Mouse (Mus musculus): ENCODE results near the gene Ctss. TPM values are rescaled to one million over a fixed set of nuclear protein-coding genes. Genes with fewer than 3 reads are reported as not detected.
A peak's percentile ranks its signal among the peaks of the same experiment; 100 is the strongest.

The Ctss gene
- total RNA-seq (2021), result 10 to 100 TPM; 18.5 to 19.0 TPM

GRCm38 (mm10) chr3:95526622-95527211 lies at the start of gene Ctss:
Gene Ctss (plus strand): TSS chr3:95526786.
- no peak for DNase-seq (ENCODE audit: extremely low spot score in 1 of 2, low spot score in 2 of 2)
- intact Hi-C loops (cut with DNase I), result loop anchor here (5.0 kb wide), 1 partner anchor 36 kb away; no protein-coding TSS in a partner anchor

GRCm38 (mm10) chr3:95478966-95479365 lies 47.6 kb upstream of the Ctss start:
- no peak for DNase-seq (ENCODE audit: extremely low spot score in 1 of 2, low spot score in 2 of 2)
- intact Hi-C loops (cut with DNase I), result no loop called here

GRCm38 (mm10) chr3:95486421-95486820 lies 40.2 kb upstream of the Ctss start:
- no peak for DNase-seq (ENCODE audit: extremely low spot score in 1 of 2, low spot score in 2 of 2)
- intact Hi-C loops (cut with DNase I), result loop anchor here (10.0 kb wide), 2 partner anchors 142 to 348 kb away; no protein-coding TSS in a partner anchor

- intact Hi-C loops (cut with DNase I), result loop anchor here (10.0 kb wide), 2 partner anchors 144 to 346 kb away; no protein-coding TSS in a partner anchor
- no peak for DNase-seq (ENCODE audit: extremely low spot score in 1 of 2, low spot score in 2 of 2)
These were observed 37.9 kb upstream of the Ctss start for GRCm38 (mm10) chr3:95488679-95489078.

GRCm38 (mm10) chr3:95490238-95490637 lies 36.3 kb upstream of the Ctss start:
- intact Hi-C loops (cut with DNase I), result no loop called here
- no peak for DNase-seq (ENCODE audit: extremely low spot score in 1 of 2, low spot score in 2 of 2)

GRCm38 (mm10) chr3:95494342-95494741 lies 32.2 kb upstream of the Ctss start:
- DNase-seq (ENCODE audit: extremely low spot score in 1 of 2, low spot score in 2 of 2), result peak in 1 of 2 experiments; percentile 72
- intact Hi-C loops (cut with DNase I), result no loop called here

- DNase-seq (ENCODE audit: extremely low spot score in 1 of 2, low spot score in 2 of 2), result no peak
- intact Hi-C loops (cut with DNase I), result no loop called here
These were observed 28.4 kb upstream of the Ctss start for GRCm38 (mm10) chr3:95498229-95498628.

- intact Hi-C loops (cut with DNase I), result no loop called here
- no peak for DNase-seq (ENCODE audit: extremely low spot score in 1 of 2, low spot score in 2 of 2)
These were observed 27.6 kb upstream of the Ctss start, which contains the start of gene Ctsk for GRCm38 (mm10) chr3:95499024-95499423. Gene Ctsk (plus strand): TSS chr3:95499256.

- intact Hi-C loops (cut with DNase I), result no loop called here
- DNase-seq (ENCODE audit: extremely low spot score in 1 of 2, low spot score in 2 of 2), result no peak
These were observed 27.0 kb upstream of the Ctss start for GRCm38 (mm10) chr3:95499496-95500140.

- intact Hi-C loops (cut with DNase I), result no loop called here
- no peak for DNase-seq (ENCODE audit: extremely low spot score in 1 of 2, low spot score in 2 of 2)
These were observed 24.3 kb upstream of the Ctss start for GRCm38 (mm10) chr3:95502312-95502711.

- intact Hi-C loops (cut with DNase I), result no loop called here
These were observed 17.2 kb upstream of the Ctss start for GRCm38 (mm10) chr3:95509348-95509747.

GRCm38 (mm10) chr3:95511611-95512180 lies 14.9 kb upstream of the Ctss start:
- DNase-seq (ENCODE audit: extremely low spot score in 1 of 2, low spot score in 2 of 2), result no peak
- intact Hi-C loops (cut with DNase I), result loop anchor here (10.0 kb wide), 2 partner anchors 113 to 243 kb away; partner anchors contain the start of gene Ensa

More at GRCm38 (mm10) chr3:95509348-95509747, 17.2 kb upstream of the Ctss start:
- DNase-seq (ENCODE audit: extremely low spot score in 1 of 2, low spot score in 2 of 2), result no peak

GRCm38 (mm10) chr3:95516614-95517041 lies 10.0 kb upstream of the Ctss start:
- no peak for DNase-seq (ENCODE audit: extremely low spot score in 1 of 2, low spot score in 2 of 2)
- intact Hi-C loops (cut with DNase I), result loop anchor here (10.0 kb wide), 2 partner anchors 108 to 238 kb away; partner anchors contain the start of gene Ensa

- intact Hi-C loops (cut with DNase I), result loop anchor here (10.0 kb wide), 2 partner anchors 107 to 237 kb away; partner anchors contain the start of gene Ensa
- DNase-seq (ENCODE audit: extremely low spot score in 1 of 2, low spot score in 2 of 2), result peak; percentile 55 to 67
These were observed 9.1 kb upstream of the Ctss start for GRCm38 (mm10) chr3:95517493-95517898.

GRCm38 (mm10) chr3:95518891-95519290 lies 7.7 kb upstream of the Ctss start:
- intact Hi-C loops (cut with DNase I), result loop anchor here (10.0 kb wide), 2 partner anchors 106 to 236 kb away; partner anchors contain the start of gene Ensa
- DNase-seq (ENCODE audit: extremely low spot score in 1 of 2, low spot score in 2 of 2), result no peak

- DNase-seq (ENCODE audit: extremely low spot score in 1 of 2, low spot score in 2 of 2), result no peak
- intact Hi-C loops (cut with DNase I), result loop anchor here (10.0 kb wide), 2 partner anchors 105 to 235 kb away; partner anchors contain the start of gene Ensa
These were observed 7.3 kb upstream of the Ctss start for GRCm38 (mm10) chr3:95519315-95519714.

- intact Hi-C loops (cut with DNase I), result no loop called here
- no peak for DNase-seq (ENCODE audit: extremely low spot score in 1 of 2, low spot score in 2 of 2)
These were observed 6.5 kb upstream of the Ctss start for GRCm38 (mm10) chr3:95520100-95520499.

- intact Hi-C loops (cut with DNase I), result no loop called here
- DNase-seq (ENCODE audit: extremely low spot score in 1 of 2, low spot score in 2 of 2), result no peak
These were observed 5.4 kb upstream of the Ctss start for GRCm38 (mm10) chr3:95521168-95521567.

GRCm38 (mm10) chr3:95523662-95524061 lies 2.9 kb upstream of the Ctss start:
- DNase-seq (ENCODE audit: extremely low spot score in 1 of 2, low spot score in 2 of 2), result no peak
- intact Hi-C loops (cut with DNase I), result no loop called here
